36 mouse cellular contexts compared by ENCODE assay signal in the genomic region with DNA sequence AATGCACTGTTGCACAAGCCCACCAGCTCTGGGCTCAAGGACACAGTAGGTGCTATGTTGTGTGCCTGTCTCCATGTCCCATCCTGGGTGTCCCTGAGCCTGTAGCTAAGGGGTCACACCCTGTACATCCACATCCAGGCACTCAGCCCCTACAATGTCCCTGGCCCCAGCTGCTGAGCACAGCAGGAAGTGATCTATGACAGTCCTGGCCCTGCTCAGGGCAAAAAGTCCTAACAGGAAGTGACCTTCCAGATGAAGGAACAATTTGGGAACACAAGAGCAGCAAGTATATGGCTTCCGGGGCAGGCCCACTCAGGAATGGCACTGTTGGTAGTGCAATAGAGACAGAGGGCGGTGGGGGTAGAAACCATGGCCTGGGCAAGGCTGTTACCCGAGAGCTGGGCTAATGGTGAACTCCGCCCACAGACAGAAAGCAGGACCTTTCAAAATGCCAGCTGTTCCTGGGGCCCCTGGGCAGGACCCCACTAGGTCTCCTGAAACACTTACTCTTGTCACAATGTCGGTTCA. TPM values are rescaled to one million over a fixed set of nuclear protein-coding genes. Genes with fewer than 3 reads are reported as not detected.
DNase-seq lines count a peak whose midpoint lies in the region; ATAC-seq and TF ChIP-seq lines count a peak whose summit lies in the region.
"Had no signal": no experiment of that assay in that cellular context is flagged by ENCODE, and none has a peak within 500 bp of the region (broad histone marks: within the 10 kb centered on the region; RNA-seq: fewer than 3 reads in every experiment).

No protein-coding gene starts in this region.

- TF ChIP-seq EP300 in liver, postnatal 0 days (IDR thresholded peaks at IDR 0.05; ENCODE audit: low read depth): no peak

- no peak overlapping the region for H3K9ac ChIP-seq in liver, postnatal 0 days (replicated peaks)
- no peak overlapping the region for H3K9ac ChIP-seq in liver, embryonic 12.5 days
- H3K9ac ChIP-seq: embryonic facial prominence, embryonic 15.5 days; hindbrain, embryonic 15.5 days; neural tube, embryonic 12.5 days had no signal

- DNase-seq in heart, adult 11 months: peak; percentile 86
- no peak for DNase-seq in heart, adult 9 months (ENCODE audit: low spot score in 2 of 2)
- no peak for DNase-seq in liver, postnatal 0 days
- DNase-seq in thymus, postnatal 36 days: peak; percentile 0 to 1
- no peak for DNase-seq in thymus, postnatal 10 days (ENCODE audit: low spot score in 2 of 2)
- DNase-seq: adrenal gland, postnatal 10 days; cerebellum, adult 2 months; cerebellum, postnatal 25 days; gastrocnemius, postnatal 14 days; heart, adult 18-20 months; heart, postnatal 14 days; kidney, adult 11 months; layer of hippocampus, postnatal 36 days; liver; lung, postnatal 10 days; right cerebral cortex, adult 18-20 months; thymus, postnatal 25 days had no signal

- no peaks in the 10 kb centered on the region for H3K9me3 ChIP-seq in liver, postnatal 0 days (ENCODE audit: low read length)
- H3K9me3 ChIP-seq in liver, embryonic 12.5 days (replicated peaks): no peaks in the 10 kb centered on the region
- H3K9me3 ChIP-seq: embryonic facial prominence, embryonic 10.5 days; embryonic facial prominence, embryonic 15.5 days; hindbrain, embryonic 10.5 days; hindbrain, embryonic 15.5 days; neural tube, embryonic 12.5 days had no signal

- no peak overlapping the region for H3K4me2 ChIP-seq in liver, postnatal 0 days (ENCODE audit: low read depth, low read length)
- H3K4me2 ChIP-seq in liver, embryonic 12.5 days: no peak overlapping the region
- H3K4me2 ChIP-seq: embryonic facial prominence, embryonic 15.5 days; hindbrain, embryonic 15.5 days; midbrain, embryonic 11.5 days; neural tube, embryonic 12.5 days had no signal

- TF ChIP-seq CTCF in liver, postnatal 0 days (IDR thresholded peaks at IDR 0.05; ENCODE audit: low read depth): no peak

- H3K27me3 ChIP-seq in liver, postnatal 0 days (ENCODE audit: insufficient read depth, low read length): no peaks in the 10 kb centered on the region
- H3K27me3 ChIP-seq in liver, embryonic 12.5 days (replicated peaks): no peaks in the 10 kb centered on the region
- H3K27me3 ChIP-seq: embryonic facial prominence, embryonic 15.5 days; hindbrain, embryonic 15.5 days; neural tube, embryonic 12.5 days; Patski had no signal

- no peaks in the 10 kb centered on the region; the same call in 1 of the 2 replicates for H3K4me1 ChIP-seq in liver, postnatal 0 days (ENCODE audit: insufficient read depth)
- H3K4me1 ChIP-seq in liver, embryonic 12.5 days: peaks cover 4% of the 10 kb centered on the region
- H3K4me1 ChIP-seq: hindbrain, embryonic 15.5 days had no signal

- H3K4me3 ChIP-seq in liver, postnatal 0 days (ENCODE audit: low read depth, low read length): no peak overlapping the region
- H3K4me3 ChIP-seq in liver, embryonic 12.5 days: no peak overlapping the region
- H3K4me3 ChIP-seq: embryonic facial prominence, embryonic 10.5 days; embryonic facial prominence, embryonic 15.5 days; hindbrain, embryonic 10.5 days; hindbrain, embryonic 15.5 days; myocyte; neural tube, embryonic 12.5 days had no signal

- ATAC-seq in liver, postnatal 0 days: peak; percentile 40; the same call in 1 of the 2 replicates
- no peak for ATAC-seq in liver, embryonic 12.5 days
- no peak for ATAC-seq in monocyte, adult 5-6 weeks (replicated peaks; ENCODE audit: insufficient number of reproducible peaks, low FRiP score, low TSS enrichment, poor library complexity, severe bottlenecking)
- ATAC-seq: forebrain, embryonic 14.5 days; inflammation-experienced regulatory T-cells, adult 6 months; midbrain, embryonic 16.5 days; Patski had no signal

- WGBS in liver, postnatal 0 days (ENCODE audit: insufficient replicate concordance): 76% methylated on average over 5 of the region's 5 CpGs
- WGBS in liver, embryonic 12.5 days (ENCODE audit: insufficient replicate concordance): 65% methylated on average over 5 of the region's 5 CpGs

- no peak overlapping the region for H3K27ac ChIP-seq in liver, postnatal 0 days (ENCODE audit: low read depth)
- H3K27ac ChIP-seq in liver, embryonic 12.5 days: no peak overlapping the region
- H3K27ac ChIP-seq: embryonic facial prominence, embryonic 10.5 days; embryonic facial prominence, embryonic 15.5 days; hindbrain, embryonic 10.5 days; hindbrain, embryonic 15.5 days; neural tube, embryonic 12.5 days had no signal

- H3K36me3 ChIP-seq in liver, postnatal 0 days (replicated peaks; ENCODE audit: insufficient read depth, low read length): peaks cover 30% of the 10 kb centered on the region
- peaks cover 86% of the 10 kb centered on the region for H3K36me3 ChIP-seq in liver, embryonic 12.5 days

RNA-seq across cellular contexts. Expression of a gene that starts 7.8 kb away (rescaled TPM):
- 8.6 and 9.0 TPM in 2 replicates for polyA plus RNA-seq in liver, postnatal 0 days (2015; fragmentation: Nextera tagmentation; extraction: Ambion mirVana)
- polyA plus RNA-seq in liver, embryonic 12.5 days (2016; fragmentation: Nextera tagmentation; extraction: Ambion mirVana): 20.1 and 20.5 TPM in 2 replicates
- 10.0 to 20.6 TPM (median 14.6 TPM) in 3 replicates for total RNA-seq in monocyte, adult 5-6 weeks (2017)

RNA-seq across cellular contexts. Expression of a gene that starts 13.6 kb away (rescaled TPM):
- 32.7 and 38.8 TPM in 2 replicates for polyA plus RNA-seq in liver, postnatal 0 days (2015; fragmentation: Nextera tagmentation; extraction: Ambion mirVana)
- polyA plus RNA-seq in liver, embryonic 12.5 days (2016; fragmentation: Nextera tagmentation; extraction: Ambion mirVana): 18.0 and 19.9 TPM in 2 replicates
- total RNA-seq in monocyte, adult 5-6 weeks (2017): 3.1 to 4.3 TPM (median 3.3 TPM) in 3 replicates

RNA-seq across cellular contexts. Expression of a gene that starts 39.9 kb away (rescaled TPM):
- polyA plus RNA-seq in liver, postnatal 0 days (2015; fragmentation: Nextera tagmentation; extraction: Ambion mirVana): not detected in 2 replicates
- polyA plus RNA-seq in liver, embryonic 12.5 days (2016; fragmentation: Nextera tagmentation; extraction: Ambion mirVana): not detected in 2 replicates
- not detected in 3 replicates for total RNA-seq in monocyte, adult 5-6 weeks (2017)
- total RNA-seq: adrenal gland, postnatal 10 days; gastrocnemius, postnatal 14 days; heart, adult 18-20 months; heart, postnatal 14 days; MEL had no signal
- polyA plus RNA-seq: brain, embryonic 14.5 days; cerebellum, adult 2 months; embryonic facial prominence, embryonic 10.5 days; embryonic facial prominence, embryonic 15.5 days; forebrain, embryonic 14.5 days; heart, embryonic 14.5 days; hindbrain, embryonic 10.5 days; hindbrain, embryonic 15.5 days; inflammation-experienced regulatory T-cells, adult 6 months; kidney, embryonic 16.5 days; large intestine, adult 2 months; limb, embryonic 11.5 days; midbrain, embryonic 11.5 days; midbrain, embryonic 16.5 days; myocyte; neural tube, embryonic 12.5 days; Patski had no signal

Comparison
In these comparisons a context has a peak if more than half of its experiments do, and no peak if none do; other contexts are left out.
1. DNase-seq: peak in heart, adult 11 months (single experiment) and thymus, postnatal 36 days (2 of 2); none in heart, adult 9 months (0 of 2), liver, postnatal 0 days (single experiment) and thymus, postnatal 10 days (0 of 2).